Mouse (Mus musculus): ENCODE data around the gene F2r. TPM values are rescaled to one million over a fixed set of nuclear protein-coding genes. Genes with fewer than 3 reads are reported as not detected.
A peak's percentile ranks its signal among the peaks of the same experiment; 100 is the strongest.

The F2r gene
- total RNA-seq (2022) = 1 to 10 TPM; 3.7 to 5.0 (median 4.5) TPM

DNA sequence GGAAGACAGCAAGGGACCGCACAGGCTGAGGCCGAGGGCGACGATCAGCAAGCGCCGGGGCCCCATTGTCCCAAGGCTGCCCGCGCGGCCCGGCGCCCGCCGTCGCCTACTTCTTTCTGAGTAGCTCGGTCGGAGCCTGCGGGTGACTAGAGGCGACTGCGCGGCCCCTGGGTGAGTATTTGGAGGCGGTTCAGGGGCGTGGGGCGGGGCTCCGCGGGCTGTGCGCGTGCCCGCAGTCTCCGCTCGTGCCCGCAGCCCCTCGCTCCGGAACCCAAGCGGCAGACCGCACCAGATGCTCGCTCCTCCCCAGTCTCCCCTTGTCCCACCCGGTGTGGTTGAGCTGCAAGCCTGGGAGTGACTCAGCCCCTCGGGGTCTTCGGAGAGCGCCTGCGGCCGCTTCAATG lies at the start of gene F2r:
Gene F2r, minus strand, starts transcription at position 179 of the 404 bp plus-strand sequence.
- peak; percentile 26 to 27 for DNase-seq (ENCODE audit: low spot score in 2 of 2)

GRCm38 (mm10) chr13:95667260-95667659 lies 49.0 kb upstream of the F2r start:
- no peak for DNase-seq (ENCODE audit: low spot score in 2 of 2)

DNA sequence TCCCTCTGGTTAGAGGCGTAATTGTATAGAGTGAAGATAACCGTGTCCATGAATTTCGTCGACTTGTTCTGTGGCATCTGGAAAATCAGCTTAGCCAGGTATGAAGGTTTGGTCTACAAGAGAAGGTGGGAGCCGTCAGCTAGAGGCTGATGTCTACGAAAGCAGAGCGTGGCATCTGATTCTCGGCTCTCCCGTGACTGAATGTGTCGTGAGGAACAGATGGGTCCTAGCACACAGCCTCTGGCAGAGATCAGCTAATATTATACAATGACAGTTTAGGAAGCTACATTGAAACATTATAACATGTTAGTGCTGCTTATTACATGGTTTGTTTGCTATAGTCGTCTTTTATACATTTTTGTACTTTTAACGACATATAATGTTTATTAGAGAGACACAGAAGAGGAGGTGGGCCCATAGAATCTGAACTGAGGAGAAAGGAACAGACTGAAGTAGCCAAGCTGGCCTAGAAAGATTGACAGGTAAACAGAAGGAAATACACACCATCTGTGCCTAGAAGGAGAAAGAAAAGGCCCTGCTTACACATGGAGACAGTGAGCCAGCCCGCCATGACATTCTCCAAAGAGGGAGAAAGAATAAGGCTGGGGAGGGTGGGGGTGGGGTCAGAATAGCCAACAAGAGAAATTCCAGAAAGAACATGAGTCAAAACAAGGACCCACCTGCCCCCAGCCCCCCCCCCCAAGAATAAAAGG lies 47.5 kb upstream of the F2r start:
- DNase-seq (ENCODE audit: low spot score in 2 of 2) = no peak

DNA sequence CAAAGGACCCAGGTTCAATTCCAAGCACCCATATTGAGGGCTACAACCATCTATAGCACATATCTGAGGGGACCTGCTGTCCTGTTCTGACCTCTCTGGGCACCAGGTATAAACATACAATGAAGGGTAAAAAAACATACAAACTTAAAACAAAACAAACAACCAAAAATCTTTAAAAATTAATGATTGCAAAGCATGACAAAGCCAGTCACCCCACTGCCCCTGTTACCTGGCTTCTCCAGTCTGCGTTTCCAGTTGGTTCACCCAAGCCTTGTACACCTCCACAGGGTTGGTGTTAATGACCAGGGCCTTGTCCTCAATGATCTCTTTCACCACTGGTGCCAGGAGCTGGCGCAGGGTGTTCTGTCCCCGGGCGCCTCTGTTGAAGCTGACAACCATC lies 45.5 kb upstream of the F2r start:
- DNase-seq (ENCODE audit: low spot score in 2 of 2) = no peak

DNA sequence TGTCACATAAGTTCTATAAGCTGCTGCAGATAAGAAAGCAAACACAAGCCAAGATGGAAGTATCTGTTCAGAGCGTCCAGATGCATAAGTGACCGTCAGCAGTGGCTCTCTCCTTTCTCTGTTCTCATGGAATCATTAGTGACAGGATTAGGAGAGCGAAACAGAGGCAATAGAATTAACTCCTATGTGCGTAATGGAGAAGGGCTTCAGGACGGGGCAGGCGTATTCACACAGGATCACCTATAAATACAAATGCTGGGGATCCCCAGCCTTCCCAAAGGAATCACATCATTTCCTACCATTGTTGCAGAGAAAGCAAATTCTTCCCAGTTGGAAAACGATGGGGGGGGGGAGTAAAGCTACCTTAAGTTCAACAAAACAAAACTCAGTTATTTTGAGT lies 41.1 kb upstream of the F2r start:
- no peak for DNase-seq (ENCODE audit: low spot score in 2 of 2)

GRCm38 (mm10) chr13:95657171-95657570 lies 38.9 kb upstream of the F2r start:
- DNase-seq (ENCODE audit: low spot score in 2 of 2) = no peak

DNA sequence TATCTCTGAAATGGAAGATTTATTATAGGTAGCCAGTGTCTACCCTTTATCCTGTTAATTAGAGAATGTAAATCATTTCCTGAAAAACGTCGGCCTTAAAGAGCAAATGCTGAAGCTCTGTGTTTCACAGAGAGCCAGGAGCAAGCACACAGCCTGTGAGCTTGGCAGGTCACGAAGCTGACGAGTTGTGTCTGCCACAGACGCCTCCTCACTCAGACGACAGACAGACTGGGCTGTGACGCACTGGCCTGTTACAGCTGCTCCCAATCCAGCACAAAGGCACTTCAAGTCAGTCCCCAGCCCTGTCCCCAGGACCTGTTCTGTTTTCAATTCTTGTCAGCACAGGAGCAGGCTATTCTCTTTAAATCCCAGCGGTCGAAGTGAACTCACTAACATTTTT lies 37.0 kb upstream of the F2r start:
- no peak for DNase-seq (ENCODE audit: low spot score in 2 of 2)

DNA sequence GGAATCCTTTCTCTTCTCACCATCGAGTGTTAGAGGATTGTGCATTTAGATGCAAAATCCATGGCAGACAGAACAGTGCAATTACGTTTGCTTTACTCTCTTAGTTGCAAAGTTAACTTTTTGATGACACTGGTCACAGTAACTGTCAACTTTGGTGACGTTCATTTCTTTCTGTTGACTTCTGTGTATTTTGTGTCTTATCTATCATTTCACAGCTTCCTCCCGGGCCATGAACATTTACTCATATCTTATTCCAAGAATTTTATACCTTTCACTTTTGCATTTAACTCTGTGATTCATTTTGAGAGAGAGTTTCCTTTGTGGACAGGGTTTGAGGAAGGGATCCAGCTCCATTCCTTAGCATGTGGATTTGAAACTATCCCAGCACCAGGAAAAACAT lies 35.4 kb upstream of the F2r start:
- no peak for DNase-seq (ENCODE audit: low spot score in 2 of 2)

- no peak for DNase-seq (ENCODE audit: low spot score in 2 of 2)
Observed at GRCm38 (mm10) chr13:95651870-95652668, 33.8 kb upstream of the F2r start.

DNA sequence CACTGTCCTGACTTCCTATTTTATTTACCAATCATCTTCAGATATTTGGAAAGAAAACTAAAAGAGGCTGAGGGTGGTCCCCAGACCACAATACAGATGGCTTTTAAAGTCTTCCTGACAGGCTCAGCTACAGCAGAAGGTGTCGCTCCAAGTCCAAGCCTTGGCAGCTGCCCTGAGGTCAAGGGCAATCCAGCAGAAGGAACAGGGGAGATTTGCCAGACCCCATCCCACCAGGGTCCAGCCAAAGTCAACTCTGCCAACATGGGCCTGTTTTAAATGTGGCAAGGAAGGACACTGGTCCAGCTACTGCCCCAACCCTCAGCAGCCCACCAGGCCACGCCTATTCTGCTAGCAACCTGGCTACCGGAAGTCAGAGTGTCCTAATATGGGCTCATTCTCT lies 31.7 kb upstream of the F2r start:
- DNase-seq (ENCODE audit: low spot score in 2 of 2) = no peak

- DNase-seq (ENCODE audit: low spot score in 2 of 2) = no peak
Observed at GRCm38 (mm10) chr13:95647248-95647647, 29.0 kb upstream of the F2r start.

GRCm38 (mm10) chr13:95646687-95647111 lies 28.4 kb upstream of the F2r start:
- DNase-seq (ENCODE audit: low spot score in 2 of 2) = no peak

DNA sequence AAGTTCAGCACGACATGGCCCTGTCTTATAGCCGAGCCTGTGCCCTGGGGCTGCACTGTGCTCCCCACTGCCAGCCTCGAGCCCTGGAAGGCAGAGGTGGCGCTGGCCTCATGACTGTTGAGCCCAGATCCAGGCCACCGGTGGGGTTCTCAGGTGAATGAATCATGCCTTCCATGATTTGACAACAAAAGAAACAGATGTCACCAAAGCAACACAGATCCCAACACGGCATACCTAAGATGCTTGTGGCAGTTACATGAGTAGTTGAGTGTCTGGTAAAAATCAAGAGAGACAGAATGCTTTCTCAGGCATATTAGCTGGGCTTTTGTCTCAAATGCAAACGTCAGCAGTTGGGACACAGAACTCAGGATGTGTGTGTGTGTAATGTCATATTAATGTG lies 25.5 kb upstream of the F2r start:
- no peak for DNase-seq (ENCODE audit: low spot score in 2 of 2)

- no peak for DNase-seq (ENCODE audit: low spot score in 2 of 2)
Observed at GRCm38 (mm10) chr13:95641061-95641986, 23.0 kb upstream of the F2r start.

GRCm38 (mm10) chr13:95640408-95640807 lies 22.1 kb upstream of the F2r start:
- DNase-seq (ENCODE audit: low spot score in 2 of 2) = no peak

GRCm38 (mm10) chr13:95639336-95640116 lies 21.2 kb upstream of the F2r start:
- no peak for DNase-seq (ENCODE audit: low spot score in 2 of 2)

DNA sequence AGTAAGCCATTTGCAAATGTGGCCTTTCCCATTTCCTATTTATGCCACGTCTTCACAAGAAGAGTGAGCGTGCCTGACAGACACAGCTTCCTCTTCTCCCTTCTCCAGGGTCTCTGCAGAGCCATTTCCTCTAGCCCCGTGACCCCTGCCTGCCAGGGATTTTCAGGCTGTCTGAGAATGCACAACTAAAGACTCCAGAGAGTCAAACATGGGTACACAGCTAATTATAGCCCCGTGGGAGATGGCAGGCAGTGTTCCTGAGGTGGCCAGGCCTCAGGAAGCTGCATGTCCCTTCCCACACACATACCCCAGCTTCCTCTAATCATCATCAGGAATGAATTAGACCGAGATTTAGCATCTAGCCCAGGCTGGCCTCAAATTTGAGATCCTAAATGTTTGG lies 20.6 kb upstream of the F2r start:
- no peak for DNase-seq (ENCODE audit: low spot score in 2 of 2)

DNA sequence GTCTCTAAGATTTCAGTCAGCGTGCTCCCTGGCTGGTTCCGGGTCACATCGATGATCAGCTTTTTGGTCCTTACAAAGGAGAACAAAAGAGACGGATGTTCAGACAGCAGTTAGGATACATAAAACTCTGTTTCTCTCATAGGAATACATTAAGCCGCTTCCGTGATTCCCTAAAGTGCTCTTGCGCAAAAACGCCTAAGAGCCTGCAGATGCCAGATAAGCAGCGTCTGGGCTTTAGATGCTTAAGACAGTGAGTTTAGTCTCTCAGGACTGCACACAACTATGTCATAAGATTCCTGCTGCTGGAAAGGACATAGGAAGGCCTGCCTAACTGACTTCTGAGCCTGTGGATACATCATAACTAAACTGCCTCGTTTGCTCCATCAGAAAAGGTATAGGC lies 19.4 kb upstream of the F2r start:
- no peak for DNase-seq (ENCODE audit: low spot score in 2 of 2)

DNA sequence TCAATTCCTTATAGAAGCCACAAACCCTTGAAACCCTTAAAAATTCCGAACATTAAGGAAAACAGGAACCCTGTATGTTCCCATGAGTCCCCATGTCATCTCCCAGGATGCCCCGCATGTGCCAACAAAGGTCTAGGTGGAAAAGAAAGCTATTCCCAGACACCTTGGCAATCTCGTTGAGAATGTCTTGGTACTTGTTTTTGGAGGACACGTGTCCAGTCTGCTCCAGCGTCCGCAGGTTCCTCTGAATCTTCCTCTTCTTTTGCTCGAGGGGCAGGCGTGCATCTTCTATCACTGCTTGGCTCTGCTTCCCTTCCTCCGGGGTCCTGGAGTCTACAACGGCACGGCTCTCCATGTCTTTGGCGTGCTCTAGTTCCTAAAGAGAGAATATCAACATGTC lies 17.0 kb upstream of the F2r start:
- DNase-seq (ENCODE audit: low spot score in 2 of 2) = no peak

- DNase-seq (ENCODE audit: low spot score in 2 of 2) = no peak
Observed at GRCm38 (mm10) chr13:95634451-95634850, 16.2 kb upstream of the F2r start.

DNA sequence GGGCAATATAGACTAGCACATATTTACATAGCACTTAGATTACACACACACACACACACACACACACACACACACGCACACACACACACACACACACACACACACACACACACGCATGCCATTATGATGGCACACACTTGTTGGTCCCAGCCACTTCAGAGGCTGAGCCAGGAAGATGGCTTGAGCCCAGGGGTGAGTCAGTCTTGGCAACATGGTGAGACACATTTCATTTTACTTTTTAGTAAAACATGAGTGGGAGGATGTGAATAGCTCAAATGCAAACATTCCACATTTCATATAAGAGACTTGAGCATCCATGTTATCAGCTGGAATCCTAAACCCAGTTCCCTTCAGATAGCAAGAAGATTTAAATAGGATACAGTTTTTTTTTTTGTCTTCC lies 15.1 kb upstream of the F2r start:
- peak in 1 of 2 experiments; percentile 24 for DNase-seq (ENCODE audit: low spot score in 2 of 2)
